Mouse (Mus musculus) adrenal gland, adult (tissue): ENCODE data around the gene Ptpn11.
A peak's percentile ranks its signal among the peaks of the same experiment; 100 is the strongest.

Experiments used
- DNase-seq, 2 experiments: peaks; one replicate each; pipeline ENCODE4 v3.0.0; 2022 to 2023; ENCODE audit warnings: low spot score in 1 of 2; ENCODE audit not compliant: inconsistent age in 2 of 2

Gene Ptpn11

GRCm38 (mm10) chr5:121184945-121185551 is 6.1 kb downstream of the Ptpn11 start:
- DNase-seq, result peak in 1 of 2 experiments; percentile 58

- DNase-seq, result peak; percentile 60 to 64
These were observed 6.8 kb downstream of the Ptpn11 start for GRCm38 (mm10) chr5:121184375-121184774.

GRCm38 (mm10) chr5:121183269-121183668 is 7.9 kb downstream of the Ptpn11 start:
- DNase-seq, result no peak

GRCm38 (mm10) chr5:121179077-121179857 is 11.9 kb downstream of the Ptpn11 start:
- no peak for DNase-seq

- peak; percentile 48 to 73 for DNase-seq
These were observed 18.4 kb downstream of the Ptpn11 start for GRCm38 (mm10) chr5:121172835-121173234.

- DNase-seq, result peak; percentile 68 to 78
These were observed 21.6 kb downstream of the Ptpn11 start for GRCm38 (mm10) chr5:121169588-121169987.

GRCm38 (mm10) chr5:121166884-121167283 is 24.3 kb downstream of the Ptpn11 start:
- DNase-seq, result no peak

GRCm38 (mm10) chr5:121162923-121163322 is 28.3 kb downstream of the Ptpn11 start:
- DNase-seq, result no peak

GRCm38 (mm10) chr5:121162285-121162684 is 28.9 kb downstream of the Ptpn11 start:
- DNase-seq, result no peak

GRCm38 (mm10) chr5:121158966-121159365 is 32.2 kb downstream of the Ptpn11 start:
- DNase-seq, result peak; percentile 50 to 73

- no peak for DNase-seq
These were observed 33.7 kb downstream of the Ptpn11 start for GRCm38 (mm10) chr5:121157489-121157888.

- peak; percentile 32 to 60 for DNase-seq
These were observed 34.2 kb downstream of the Ptpn11 start for GRCm38 (mm10) chr5:121157017-121157416.

GRCm38 (mm10) chr5:121156121-121156520 is 35.1 kb downstream of the Ptpn11 start:
- peak; percentile 45 to 70 for DNase-seq

GRCm38 (mm10) chr5:121150684-121151083 is 40.5 kb downstream of the Ptpn11 start:
- DNase-seq, result no peak

- peak in 1 of 2 experiments; percentile 34 for DNase-seq
These were observed 42.0 kb downstream of the Ptpn11 start for GRCm38 (mm10) chr5:121149246-121149645.

- no peak for DNase-seq
These were observed 44.9 kb downstream of the Ptpn11 start for GRCm38 (mm10) chr5:121146275-121146674.

- no peak for DNase-seq
These were observed 45.6 kb downstream of the Ptpn11 start for GRCm38 (mm10) chr5:121145609-121146008.

GRCm38 (mm10) chr5:121144441-121145238 is 46.6 kb downstream of the Ptpn11 start:
- DNase-seq, result peak; percentile 55 to 70

GRCm38 (mm10) chr5:121142431-121143119 is 48.6 kb downstream of the Ptpn11 start:
- no peak for DNase-seq

GRCm38 (mm10) chr5:121140276-121140675 is 50.9 kb downstream of the Ptpn11 start:
- DNase-seq, result no peak

- DNase-seq, result no peak
These were observed 54.1 kb downstream of the Ptpn11 start for GRCm38 (mm10) chr5:121137125-121137524.
